Mouse (Mus musculus) stomach, embryonic 14.5 days (tissue): Measurements from ENCODE around the gene Efcab9. TPM values are rescaled to one million over a fixed set of nuclear protein-coding genes. Genes with fewer than 3 reads are reported as not detected.
A peak's percentile ranks its signal among the peaks of the same experiment; 100 is the strongest.

ENCODE experiments used
- ATAC-seq: fragments of 200-750 bp; cut with Nextera tagmentation; 2 replicates; pipeline ENCODE4 v1.8.0; 2017; ENCODE audit warnings: low read depth, moderate TSS enrichment; ENCODE audit not compliant: insufficient number of reproducible peaks, insufficient read depth, low FRiP score
- H3K27ac ChIP-seq: fragments of 300-500 bp; sonication (generic); 2 replicates; pipeline ENCODE4 v1.5.1; 2014; ENCODE audit warnings: mild to moderate bottlenecking, low read length, moderate library complexity, mixed read lengths
- H3K27me3 ChIP-seq: fragments of 300-500 bp; sonication (generic); 2 replicates; pipeline ENCODE4 v1.6.1; 2014; ENCODE audit warnings: low read length, control low read depth, mixed read lengths; ENCODE audit not compliant: control insufficient read depth, insufficient read depth
- H3K36me3 ChIP-seq: fragments of 300-500 bp; sonication (generic); 2 replicates; pipeline ENCODE4 v1.6.1; 2014; ENCODE audit warnings: mild to moderate bottlenecking, control low read depth, low read length, moderate library complexity, mixed read lengths; ENCODE audit not compliant: control insufficient read depth, insufficient read depth
- H3K4me1 ChIP-seq: fragments of 300-500 bp; sonication (generic); 2 replicates; pipeline ENCODE4 v1.6.1; 2014; ENCODE audit warnings: low read length, control low read depth, mixed read lengths; ENCODE audit not compliant: control insufficient read depth, insufficient read depth
- H3K4me2 ChIP-seq: fragments of 300-500 bp; sonication (generic); replicated peaks from 2 replicates; pipeline ENCODE4 v1.6.1; 2014; ENCODE audit warnings: low read depth, low read length, control low read depth
- H3K4me3 ChIP-seq: fragments of 300-500 bp; sonication (generic); 2 replicates; pipeline ENCODE4 v1.5.1; 2014; ENCODE audit warnings: low read depth, low read length, control low read depth
- H3K9ac ChIP-seq: fragments of 300-500 bp; sonication (generic); replicated peaks from 2 replicates; pipeline ENCODE4 v1.6.1; 2014; ENCODE audit warnings: low read depth, mild to moderate bottlenecking, control low read depth, low read length, moderate library complexity, mixed read lengths
- H3K9me3 ChIP-seq: fragments of 300-500 bp; sonication (generic); 2 replicates; pipeline ENCODE4 v1.6.1; 2016; ENCODE audit warnings: low read depth, low read length, control low read depth; ENCODE audit not compliant: control insufficient read depth
- WGBS: fragments of 180-500 bp; shearing (Covaris S2); extraction: QIAGEN DNeasy Blood & Tissue Kit; methylation state at CpG from one replicate; pipeline ENCODE4 v1.1.7; 2014; 5-methylcytosine and 5-hydroxymethylcytosine counted together
- polyA plus RNA-seq: library from polyadenylated mRNA; unstranded; fragments of >200 nt; fragmentation: Nextera tagmentation; extraction: Ambion mirVana; gene quantifications from 2 replicates; pipeline ENCODE4 v1.2.1, GENCODE M21; 2014

Gene Efcab9
- polyA plus RNA-seq, 1 experiment from 2014 or later: 0.58 TPM

DNA sequence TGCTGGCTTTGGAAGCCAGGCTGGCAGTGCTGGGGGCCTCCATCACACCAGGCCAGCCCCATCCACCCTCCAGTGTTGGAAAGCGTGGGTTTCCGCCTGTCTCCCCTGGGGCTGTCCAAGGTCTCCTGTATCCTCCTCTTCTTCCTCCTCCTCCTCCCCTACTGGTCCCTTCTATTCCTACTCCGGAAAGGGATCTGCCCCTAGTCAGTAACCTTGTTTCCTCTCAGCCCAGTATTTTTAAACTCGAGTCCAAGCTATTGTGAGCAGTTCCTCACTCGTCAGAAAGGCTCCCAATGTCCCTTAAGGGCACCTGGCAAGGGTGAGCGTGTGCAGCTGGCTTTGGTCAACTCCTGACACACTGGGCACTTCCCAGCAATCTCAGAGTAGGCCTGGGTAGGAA lies 6.6 kb upstream of the Efcab9 start:
- H3K4me3 ChIP-seq: no peak overlapping the region
- ATAC-seq: no peak
- H3K9ac ChIP-seq: no peak overlapping the region
- H3K27me3 ChIP-seq: no peaks in the 10 kb centered on the region
- WGBS: 76% methylated on average over 6 of the region's 6 CpGs
- H3K36me3 ChIP-seq: no peaks in the 10 kb centered on the region
- no peak overlapping the region; the same call in 1 of the 2 replicates for H3K27ac ChIP-seq
- peaks cover 17% of the 10 kb centered on the region; the same call in 1 of the 2 replicates for H3K4me1 ChIP-seq
- no peak overlapping the region for H3K4me2 ChIP-seq
- H3K9me3 ChIP-seq: no peaks in the 10 kb centered on the region

GRCm38 (mm10) chr11:32536954-32537353 lies 5.1 kb upstream of the Efcab9 start:
- Histone ChIP-seq H3K27me3 (no peaks in the 10 kb centered on the region), H3K4me1 (peaks cover 19% of the 10 kb centered on the region; the same call in 1 of the 2 replicates), H3K9me3 (no peaks in the 10 kb centered on the region), H3K27ac (no peak overlapping the region), H3K36me3 (no peaks in the 10 kb centered on the region), H3K9ac (no peak overlapping the region), H3K4me3 (no peak overlapping the region), H3K4me2 (no peak overlapping the region)
- WGBS: 65% methylated on average over 7 of the region's 7 CpGs
- ATAC-seq: no peak

DNA sequence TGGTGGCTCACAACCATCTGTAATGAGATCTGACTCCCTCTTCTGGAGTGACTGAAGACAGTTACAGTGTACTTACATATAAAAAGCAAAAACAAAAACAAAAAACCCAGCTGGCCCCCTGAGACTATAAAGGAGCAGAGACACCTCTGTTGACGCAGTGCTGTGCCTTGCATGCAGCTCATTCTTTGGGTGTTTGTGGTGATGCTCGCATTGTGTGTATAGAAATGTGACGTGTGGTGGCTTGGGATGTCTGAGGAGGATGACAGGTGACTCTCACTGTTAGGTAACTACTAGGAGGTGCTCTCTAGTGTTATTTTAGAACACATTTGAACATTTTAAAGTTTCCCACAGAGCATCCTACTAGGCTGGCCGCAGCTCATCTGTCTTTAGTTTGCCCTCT lies 3.8 kb upstream of the Efcab9 start:
- Histone ChIP-seq H3K9me3 (no peaks in the 10 kb centered on the region), H3K27me3 (peaks cover 2% of the 10 kb centered on the region; the same call in 1 of the 2 replicates), H3K4me1 (peaks cover 21% of the 10 kb centered on the region; the same call in 1 of the 2 replicates), H3K36me3 (no peaks in the 10 kb centered on the region), H3K4me2 (no peak overlapping the region), H3K27ac (no peak overlapping the region), H3K4me3 (no peak overlapping the region), H3K9ac (no peak overlapping the region)
- WGBS: 88% methylated on average over 4 of the region's 4 CpGs
- ATAC-seq: no peak

DNA sequence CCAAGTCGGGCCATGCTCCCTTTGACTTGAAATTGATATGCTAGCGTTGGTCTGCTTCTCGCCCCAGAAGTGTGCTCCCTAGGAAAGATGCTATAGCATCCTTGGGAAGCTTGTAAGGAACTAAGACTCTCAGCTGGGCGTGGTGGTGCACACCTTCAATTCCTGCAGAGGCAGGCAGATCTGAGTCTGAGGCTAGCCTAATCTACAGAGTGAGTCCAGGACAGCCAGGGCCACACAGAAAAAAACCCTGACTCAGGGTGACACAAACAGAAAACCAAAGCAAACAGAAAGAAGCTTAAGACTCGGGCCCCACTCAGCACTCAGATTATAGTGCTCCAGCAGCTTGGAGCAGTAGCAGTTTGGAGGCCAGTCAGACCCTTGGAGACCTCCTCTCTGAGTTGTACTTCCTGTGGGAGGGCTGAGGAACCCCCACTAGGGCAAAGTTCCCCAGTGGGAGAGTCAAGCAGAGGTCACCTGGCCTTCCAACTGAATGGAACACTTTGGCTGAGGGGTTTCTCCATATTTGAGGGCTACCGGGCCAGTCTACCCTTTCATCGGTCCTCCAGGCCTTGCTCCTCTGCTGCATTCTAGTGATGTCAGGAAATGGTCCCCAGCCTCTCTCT lies 2.7 kb upstream of the Efcab9 start:
- Histone ChIP-seq H3K27me3 (peaks cover 3% of the 10 kb centered on the region; the same call in 1 of the 2 replicates), H3K27ac (peak overlapping the region; percentile 10; the same call in 1 of the 2 replicates), H3K9ac (no peak overlapping the region), H3K4me3 (no peak overlapping the region), H3K4me1 (peaks cover 21% of the 10 kb centered on the region; the same call in 1 of the 2 replicates), H3K36me3 (no peaks in the 10 kb centered on the region), H3K9me3 (no peaks in the 10 kb centered on the region), H3K4me2 (peak overlapping the region; percentile 100)
- ATAC-seq: no peak
- 72% methylated on average over 7 of the region's 7 CpGs for WGBS

DNA sequence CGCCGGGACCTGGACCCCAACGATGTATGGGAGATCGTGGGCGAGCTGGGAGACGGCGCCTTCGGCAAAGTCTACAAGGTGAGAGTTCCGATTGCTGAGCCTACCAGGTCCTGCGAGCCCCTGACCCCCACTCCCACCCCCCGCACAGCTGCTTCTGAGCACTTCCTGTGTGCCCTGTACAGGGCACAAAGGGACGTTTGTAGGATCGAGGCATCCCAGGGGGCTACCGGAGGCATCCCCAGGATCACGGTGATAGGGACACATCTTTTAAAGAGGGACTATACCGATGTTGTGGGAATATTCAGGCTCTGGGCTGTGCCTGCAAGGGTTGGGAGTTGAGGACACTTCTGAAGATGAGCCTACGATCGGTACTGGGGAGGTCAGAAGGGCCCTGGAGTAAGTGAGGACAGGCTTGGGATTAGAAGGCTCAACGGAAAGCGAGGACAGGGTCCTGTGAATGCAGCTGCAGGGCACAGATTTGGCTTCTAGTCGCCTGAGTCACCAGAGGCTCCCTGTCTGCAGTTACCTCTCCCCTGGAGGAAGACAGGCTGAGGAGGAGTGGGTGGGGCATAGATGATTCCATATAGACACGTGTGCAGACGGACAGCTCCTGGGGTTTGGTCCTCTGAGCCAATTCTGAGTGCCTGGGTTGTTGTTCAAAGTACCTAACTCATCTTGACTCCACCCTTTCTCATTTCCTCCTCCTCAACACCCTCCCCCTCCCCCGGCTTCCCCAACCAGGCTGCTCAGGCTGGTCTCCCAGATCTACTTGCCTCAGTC lies 1.8 kb upstream of the Efcab9 start:
- peaks cover 3% of the 10 kb centered on the region; the same call in 1 of the 2 replicates for H3K27me3 ChIP-seq
- no peak overlapping the region; the same call in 1 of the 2 replicates for H3K27ac ChIP-seq
- H3K4me1 ChIP-seq: peaks cover 15% of the 10 kb centered on the region; the same call in 1 of the 2 replicates
- ATAC-seq: peak; percentile 15; the same call in 1 of the 2 replicates
- WGBS: 3% methylated on average over 24 of the region's 24 CpGs
- H3K36me3 ChIP-seq: no peaks in the 10 kb centered on the region
- peak overlapping the region; percentile 100 for H3K4me2 ChIP-seq
- peak overlapping the region; percentile 43 for H3K4me3 ChIP-seq
- no peaks in the 10 kb centered on the region for H3K9me3 ChIP-seq
- peak overlapping the region; percentile 67 for H3K9ac ChIP-seq

DNA sequence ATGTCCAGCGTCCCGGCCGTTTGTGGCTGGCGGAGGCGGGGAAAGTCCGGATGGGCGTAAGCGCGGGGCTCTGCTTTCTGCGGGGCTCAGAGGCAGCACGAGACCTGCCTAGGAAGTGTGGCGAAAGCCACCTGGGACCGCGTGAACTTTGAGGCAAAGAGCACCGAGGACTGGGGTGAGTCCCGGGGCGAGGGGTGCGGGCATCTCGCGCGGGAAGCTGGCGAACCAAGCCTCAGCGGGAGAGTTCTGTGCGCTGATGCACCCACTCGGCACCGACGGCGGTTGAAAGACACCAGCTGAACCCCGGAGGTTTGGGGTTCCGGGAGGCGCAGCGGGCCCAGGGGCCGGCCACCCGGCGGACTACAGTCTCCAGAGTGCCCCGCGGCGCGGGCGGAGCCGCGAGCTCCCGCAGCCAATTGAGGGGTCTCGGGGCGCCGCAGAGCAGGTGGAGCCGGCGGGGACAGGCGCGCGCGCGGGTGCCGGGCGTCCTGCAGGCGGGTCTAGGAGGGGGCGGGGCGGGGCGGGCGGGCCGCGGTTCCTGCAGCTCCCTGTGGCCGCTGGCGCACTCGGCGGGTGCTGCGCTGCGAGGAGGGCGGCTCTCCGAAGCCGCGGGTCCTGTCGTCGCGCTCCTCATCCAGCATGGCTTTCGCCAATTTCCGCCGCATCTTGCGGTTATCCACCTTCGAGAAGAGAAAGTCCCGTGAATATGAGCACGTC lies 1.0 kb upstream of the Efcab9 start, which contains the start of gene Stk10:
Gene Stk10, plus strand, starts transcription at position 541 of the 717 bp plus-strand sequence.
- WGBS: 0% methylated on average over 71 of the region's 82 CpGs
- peak within 1 kb of the TSS; percentile 10; the same call in 1 of the 2 replicates for H3K27ac ChIP-seq

DNA sequence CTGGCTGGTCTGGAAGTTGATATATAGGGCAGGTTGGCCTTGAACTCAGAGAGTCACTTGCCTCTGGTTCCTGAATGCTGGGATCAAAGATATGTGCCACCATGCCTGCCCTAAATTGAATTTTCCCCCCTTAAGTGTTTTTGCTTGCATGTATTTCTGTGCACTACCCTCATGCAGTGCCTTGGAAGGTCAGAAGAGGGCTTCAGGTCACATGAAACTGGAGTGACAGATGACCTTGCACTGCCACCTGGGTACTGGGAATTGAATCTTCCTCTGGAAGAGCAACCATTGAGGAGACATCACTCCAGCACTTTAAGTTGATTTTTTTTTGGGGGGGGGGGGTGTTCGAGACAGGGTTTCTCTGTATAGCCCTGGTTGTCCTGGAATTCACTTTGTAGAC lies 1.7 kb downstream of the Efcab9 start:
- peaks cover 14% of the 10 kb centered on the region; the same call in 1 of the 2 replicates for H3K4me1 ChIP-seq
- H3K27me3 ChIP-seq: peaks cover 3% of the 10 kb centered on the region; the same call in 1 of the 2 replicates
- no peak overlapping the region for H3K4me2 ChIP-seq
- no peak overlapping the region for H3K27ac ChIP-seq
- 83% methylated on average over 1 of the region's 1 CpGs for WGBS
- H3K9ac ChIP-seq: no peak overlapping the region
- no peak for ATAC-seq
- no peaks in the 10 kb centered on the region for H3K9me3 ChIP-seq
- no peak overlapping the region for H3K4me3 ChIP-seq
- no peaks in the 10 kb centered on the region for H3K36me3 ChIP-seq

More for the DNA sequence above, 1.0 kb upstream of the Efcab9 start, which contains the start of gene Stk10:
- Histone ChIP-seq H3K36me3 (no peaks in the 10 kb centered on the region), H3K9ac (peak within 1 kb of the TSS; percentile 67), H3K4me3 (peak within 1 kb of the TSS; percentile 43), H3K9me3 (no peaks in the 10 kb centered on the region), H3K4me2 (peak within 1 kb of the TSS; percentile 100), H3K4me1 (peaks cover 14% of the 10 kb centered on the region; the same call in 1 of the 2 replicates), H3K27me3 (peaks cover 3% of the 10 kb centered on the region; the same call in 1 of the 2 replicates)
- peak; percentile 97 for ATAC-seq

GRCm38 (mm10) chr11:32527006-32527405 lies 4.9 kb downstream of the Efcab9 start:
- no peak overlapping the region for H3K4me2 ChIP-seq
- no peak for ATAC-seq
- no peaks in the 10 kb centered on the region for H3K9me3 ChIP-seq
- H3K27me3 ChIP-seq: peaks cover 3% of the 10 kb centered on the region; the same call in 1 of the 2 replicates
- 76% methylated on average over 4 of the region's 4 CpGs for WGBS
- no peak overlapping the region for H3K27ac ChIP-seq
- H3K9ac ChIP-seq: no peak overlapping the region
- no peaks in the 10 kb centered on the region; the same call in 1 of the 2 replicates for H3K36me3 ChIP-seq
- H3K4me3 ChIP-seq: no peak overlapping the region
- H3K4me1 ChIP-seq: peaks cover 3% of the 10 kb centered on the region; the same call in 1 of the 2 replicates
